Mouse (Mus musculus) neural tube, embryonic 11.5 days (tissue): Measurements from ENCODE around the gene Igf2bp1. TPM values are rescaled to one million over a fixed set of nuclear protein-coding genes. Genes with fewer than 3 reads are reported as not detected.
A peak's percentile ranks its signal among the peaks of the same experiment; 100 is the strongest.

Experiments
- ATAC-seq: fragments of 200-750 bp; cut with Nextera tagmentation; 2 replicates; pipeline ENCODE4 v1.8.0; 2017; ENCODE audit warnings: moderate number of reproducible peaks, mild to moderate bottlenecking, moderate TSS enrichment, moderate library complexity; ENCODE audit not compliant: insufficient read depth, low FRiP score, low TSS enrichment
- DNase-seq: peaks from one replicate; pipeline ENCODE4 v3.0.0-alpha.2; 2015; ENCODE audit warnings: low spot score
- H3K27ac ChIP-seq: fragments of 300-500 bp; sonication (generic); 2 replicates; pipeline ENCODE4 v1.5.1; 2014; ENCODE audit warnings: low read depth, mild to moderate bottlenecking, low read length
- H3K27me3 ChIP-seq: fragments of 300-500 bp; sonication (generic); 2 replicates; pipeline ENCODE4 v1.6.1; 2014; ENCODE audit warnings: mild to moderate bottlenecking, low read length, mixed read lengths; ENCODE audit not compliant: control insufficient read depth, insufficient read depth
- H3K36me3 ChIP-seq: fragments of 300-500 bp; sonication (generic); 2 replicates; pipeline ENCODE4 v1.6.1; 2014; ENCODE audit warnings: mild to moderate bottlenecking, low read length, moderate library complexity, mixed read lengths; ENCODE audit not compliant: control insufficient read depth, insufficient read depth
- H3K4me1 ChIP-seq: fragments of 300-500 bp; sonication (generic); 2 replicates; pipeline ENCODE4 v1.6.1; 2014; ENCODE audit warnings: low read length, mixed read lengths; ENCODE audit not compliant: control insufficient read depth, insufficient read depth
- H3K4me2 ChIP-seq: fragments of 300-500 bp; sonication (generic); 2 replicates; pipeline ENCODE4 v1.6.1; 2014; ENCODE audit warnings: low read depth, mild to moderate bottlenecking, moderate library complexity
- H3K4me3 ChIP-seq: fragments of 300-500 bp; sonication (generic); 2 replicates; pipeline ENCODE4 v1.5.1; 2014; ENCODE audit warnings: low read depth, low read length
- H3K9ac ChIP-seq: fragments of 300-500 bp; sonication (generic); 2 replicates; pipeline ENCODE4 v1.6.1; 2014; ENCODE audit warnings: mild to moderate bottlenecking, low read length
- H3K9me3 ChIP-seq: fragments of 300-500 bp; sonication (generic); 2 replicates; pipeline ENCODE4 v1.6.1; 2016; ENCODE audit warnings: low read length; ENCODE audit not compliant: control insufficient read depth
- WGBS: fragments of 180-500 bp; shearing (Covaris S2); extraction: QIAGEN DNeasy Blood & Tissue Kit; methylation state at CpG from one replicate; pipeline ENCODE4 v1.1.7; 2014; 5-methylcytosine and 5-hydroxymethylcytosine counted together
- polyA plus RNA-seq: library from polyadenylated mRNA; unstranded; fragments of >200 nt; fragmentation: Nextera tagmentation; extraction: Ambion mirVana; gene quantifications from 2 replicates; pipeline ENCODE4 v1.2.1, GENCODE M21; 2014

Igf2bp1 gene
- polyA plus RNA-seq, 1 experiment from 2014 or later, result 84.4 TPM

DNA sequence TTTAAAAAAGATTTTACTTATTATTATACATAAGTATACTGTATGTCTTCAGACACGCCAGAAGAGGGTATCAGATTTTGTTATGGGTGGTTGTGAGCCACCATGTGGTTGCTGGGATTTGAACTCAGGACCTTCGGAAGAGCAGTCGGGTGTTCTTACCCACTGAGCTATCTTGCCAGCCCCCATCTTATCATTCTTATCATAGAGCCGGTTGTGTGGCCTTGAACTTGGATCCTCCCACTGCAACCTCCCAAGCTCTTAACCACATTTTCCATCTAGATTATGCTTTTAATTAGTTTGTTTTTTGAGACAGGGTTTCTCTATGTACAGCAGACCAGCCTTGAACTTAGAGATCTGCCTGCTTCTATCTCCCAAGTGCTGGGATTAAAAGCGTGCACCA, 31.8 kb upstream of the Igf2bp1 start:
- Histone ChIP-seq H3K9me3 (no peaks in the 10 kb centered on the region), H3K27me3 (no peaks in the 10 kb centered on the region), H3K4me1 (peaks cover 8% of the 10 kb centered on the region), H3K4me3 (no peak overlapping the region), H3K4me2 (no peak overlapping the region), H3K27ac (no peak overlapping the region), H3K9ac (no peak overlapping the region), H3K36me3 (peaks cover 5% of the 10 kb centered on the region; the same call in 1 of the 2 replicates)
- 93% methylated on average over 5 of the region's 5 CpGs for WGBS
- DNase-seq (no peak), ATAC-seq (no peak)

DNA sequence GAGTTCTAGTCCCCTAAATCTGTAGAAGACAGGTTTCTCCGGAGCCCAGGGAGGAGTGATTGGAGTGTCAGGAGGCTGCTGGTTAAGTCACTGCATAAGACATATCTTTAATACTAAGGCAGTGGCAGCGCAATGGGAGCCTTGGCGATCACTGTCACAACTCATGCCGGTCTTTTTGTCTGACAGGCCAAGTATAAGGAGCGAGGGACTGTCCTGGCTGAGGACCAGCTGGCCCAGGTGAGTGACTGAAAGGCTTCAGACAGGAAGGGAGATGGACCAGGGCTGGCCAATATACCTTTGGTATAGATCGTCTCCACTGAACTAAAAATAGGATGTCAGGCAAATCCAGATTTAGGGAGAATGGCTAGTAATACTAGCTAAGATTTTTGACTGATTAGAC, 29.4 kb upstream of the Igf2bp1 start:
- H3K27ac ChIP-seq, result no peak overlapping the region
- peak overlapping the region; percentile 93 for H3K4me2 ChIP-seq
- peaks cover 8% of the 10 kb centered on the region for H3K4me1 ChIP-seq
- peak overlapping the region; percentile 91 for H3K4me3 ChIP-seq
- no peaks in the 10 kb centered on the region for H3K27me3 ChIP-seq
- peak overlapping the region; percentile 81 for H3K9ac ChIP-seq
- peaks cover 3% of the 10 kb centered on the region; the same call in 1 of the 2 replicates for H3K36me3 ChIP-seq
- no peaks in the 10 kb centered on the region for H3K9me3 ChIP-seq
- DNase-seq, result no peak
- ATAC-seq, result no peak
- WGBS, result 9% methylated on average over 6 of the region's 6 CpGs

DNA sequence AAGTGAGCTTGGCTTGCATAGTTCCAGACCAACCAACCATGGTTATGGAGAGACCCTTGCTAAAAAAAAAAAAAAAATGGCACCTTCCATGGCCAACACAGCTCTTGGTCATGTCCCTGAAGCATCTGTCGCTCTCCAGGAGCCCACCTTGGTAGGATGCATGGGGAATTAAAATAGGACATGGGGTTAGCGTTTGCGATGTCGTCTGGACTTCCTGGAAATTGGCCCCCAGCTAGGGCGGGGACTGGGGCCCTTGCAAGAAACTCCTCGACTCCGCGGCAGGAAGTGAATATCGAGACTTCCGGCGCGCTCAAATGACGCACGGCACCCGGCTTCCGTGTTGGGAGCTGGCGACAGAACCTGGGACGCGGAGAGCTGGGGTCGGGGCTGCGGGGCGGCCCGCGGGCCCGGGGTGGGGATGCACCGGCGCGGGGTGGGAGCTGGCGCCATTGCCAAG, 28.9 kb upstream of the Igf2bp1 start, which contains the start of gene Snf8:
TSS of gene Snf8 (plus strand) at position 290 of the 457 bp plus-strand sequence.
- Histone ChIP-seq H3K9ac (peak within 1 kb of the TSS; percentile 81), H3K9me3 (no peaks in the 10 kb centered on the region), H3K27ac (0 out of 2 replicates have a peak within 1 kb of the TSS, but pooled peaks have one; percentile 35), H3K4me1 (peaks cover 8% of the 10 kb centered on the region), H3K4me3 (peak within 1 kb of the TSS; percentile 91), H3K27me3 (no peaks in the 10 kb centered on the region), H3K4me2 (peak within 1 kb of the TSS; percentile 93), H3K36me3 (peaks cover 3% of the 10 kb centered on the region; the same call in 1 of the 2 replicates)
- ATAC-seq (peak; percentile 60), DNase-seq (peak; percentile 96)
- under 1% methylated on average over 29 of the region's 29 CpGs for WGBS

DNA sequence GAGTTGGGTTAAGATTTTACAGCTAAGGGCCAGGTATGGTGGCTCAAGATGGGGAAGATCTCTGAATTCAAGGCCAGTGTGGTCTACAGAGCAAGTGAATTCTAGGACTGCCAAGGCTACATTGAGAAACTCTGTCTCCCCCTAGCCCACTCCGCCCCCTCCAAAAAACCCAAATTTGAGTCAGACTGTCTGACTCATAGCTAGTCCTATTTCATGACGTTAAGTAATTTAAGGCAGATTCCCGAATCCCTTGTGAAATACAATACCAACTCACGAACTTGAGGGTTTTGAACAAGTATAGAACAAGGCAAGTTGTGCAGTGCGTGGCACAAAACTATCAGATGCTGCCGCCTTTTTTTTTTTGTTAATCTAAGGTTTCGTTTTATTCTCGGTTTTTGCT, 28.4 kb upstream of the Igf2bp1 start:
- peaks cover 8% of the 10 kb centered on the region for H3K4me1 ChIP-seq
- DNase-seq (no peak), ATAC-seq (no peak)
- H3K4me3 ChIP-seq, result peak overlapping the region; percentile 91
- H3K9me3 ChIP-seq, result no peaks in the 10 kb centered on the region
- 52% methylated on average over 8 of the region's 8 CpGs for WGBS
- peak overlapping the region; percentile 93 for H3K4me2 ChIP-seq
- H3K27me3 ChIP-seq, result no peaks in the 10 kb centered on the region
- H3K36me3 ChIP-seq, result peaks cover 3% of the 10 kb centered on the region; the same call in 1 of the 2 replicates
- no peak overlapping the region for H3K27ac ChIP-seq
- H3K9ac ChIP-seq, result peak overlapping the region; percentile 81

DNA sequence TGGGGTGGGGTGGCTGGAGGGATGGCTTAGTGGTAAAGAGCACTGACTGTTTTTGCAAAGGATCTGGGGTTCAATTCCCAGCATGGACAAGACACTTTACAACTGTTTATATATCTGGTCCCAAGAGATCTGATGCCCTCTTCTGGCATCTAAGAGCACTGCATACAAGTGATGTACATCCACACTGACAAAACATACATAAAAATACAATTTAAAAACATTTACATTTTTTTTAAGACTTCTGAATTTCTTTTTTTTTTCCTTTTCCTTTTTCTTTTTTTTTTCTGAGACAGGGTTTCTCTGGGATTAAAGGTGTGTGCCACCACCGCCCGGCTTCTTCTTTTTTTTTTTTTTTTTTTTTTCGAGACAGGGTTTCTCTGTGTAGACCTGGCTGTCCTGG, 27.5 kb upstream of the Igf2bp1 start:
- Histone ChIP-seq H3K27me3 (no peaks in the 10 kb centered on the region), H3K9me3 (no peaks in the 10 kb centered on the region), H3K9ac (no peak overlapping the region), H3K27ac (no peak overlapping the region), H3K4me1 (peaks cover 8% of the 10 kb centered on the region), H3K4me3 (no peak overlapping the region), H3K4me2 (no peak overlapping the region), H3K36me3 (peaks cover 3% of the 10 kb centered on the region; the same call in 1 of the 2 replicates)
- WGBS, result 84% methylated on average over 3 of the region's 3 CpGs
- DNase-seq (no peak), ATAC-seq (no peak)

DNA sequence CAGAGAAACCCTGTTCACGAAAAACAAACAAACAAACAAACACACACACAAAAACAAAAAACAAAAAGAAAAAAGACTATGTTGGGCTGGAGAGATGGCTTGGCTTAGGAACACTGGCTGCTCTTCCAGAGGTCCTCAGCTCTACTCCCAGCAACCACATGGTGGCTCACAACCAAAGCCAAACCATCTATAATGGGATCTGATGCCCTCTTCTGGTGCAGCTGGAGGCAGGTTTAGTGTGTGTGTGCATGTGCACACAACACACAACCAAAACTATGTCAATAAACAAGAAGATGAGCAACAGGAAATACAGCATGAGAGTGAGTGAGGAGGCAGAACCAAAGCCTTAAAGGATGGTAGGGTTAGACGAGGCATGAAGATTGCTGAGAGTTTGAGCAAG, 26.0 kb upstream of the Igf2bp1 start:
- Histone ChIP-seq H3K27me3 (no peaks in the 10 kb centered on the region), H3K9me3 (no peaks in the 10 kb centered on the region), H3K4me2 (no peak overlapping the region), H3K36me3 (no peaks in the 10 kb centered on the region), H3K9ac (no peak overlapping the region), H3K27ac (no peak overlapping the region), H3K4me3 (no peak overlapping the region), H3K4me1 (peaks cover 8% of the 10 kb centered on the region)
- 72% methylated on average over 2 of the region's 2 CpGs for WGBS
- ATAC-seq (no peak), DNase-seq (no peak)

DNA sequence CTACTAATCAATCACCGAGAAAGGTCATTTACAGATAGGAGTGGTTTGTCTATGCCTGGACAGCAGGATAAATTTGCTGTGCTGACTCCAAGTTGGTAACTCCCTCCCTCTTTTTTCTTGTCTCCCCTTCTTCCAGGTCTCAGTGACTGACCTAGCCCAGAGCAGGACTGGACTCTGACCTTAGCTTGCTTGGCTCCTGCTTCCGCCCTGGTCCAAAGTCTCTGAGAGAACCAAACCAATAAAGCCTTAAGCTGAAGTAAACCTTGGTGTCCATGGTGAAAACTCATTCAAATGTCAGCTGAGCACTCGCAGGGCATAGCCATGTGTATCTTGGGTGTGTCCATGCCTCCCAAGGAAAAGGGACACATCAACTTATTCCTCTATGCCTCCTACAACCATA, 24.8 kb upstream of the Igf2bp1 start:
- Histone ChIP-seq H3K9ac (no peak overlapping the region), H3K4me3 (no peak overlapping the region), H3K4me1 (peaks cover 8% of the 10 kb centered on the region), H3K36me3 (no peaks in the 10 kb centered on the region), H3K9me3 (no peaks in the 10 kb centered on the region), H3K27ac (no peak overlapping the region), H3K4me2 (no peak overlapping the region), H3K27me3 (no peaks in the 10 kb centered on the region)
- no peak for ATAC-seq
- DNase-seq, result no peak
- WGBS, result 85% methylated on average over 3 of the region's 3 CpGs

DNA sequence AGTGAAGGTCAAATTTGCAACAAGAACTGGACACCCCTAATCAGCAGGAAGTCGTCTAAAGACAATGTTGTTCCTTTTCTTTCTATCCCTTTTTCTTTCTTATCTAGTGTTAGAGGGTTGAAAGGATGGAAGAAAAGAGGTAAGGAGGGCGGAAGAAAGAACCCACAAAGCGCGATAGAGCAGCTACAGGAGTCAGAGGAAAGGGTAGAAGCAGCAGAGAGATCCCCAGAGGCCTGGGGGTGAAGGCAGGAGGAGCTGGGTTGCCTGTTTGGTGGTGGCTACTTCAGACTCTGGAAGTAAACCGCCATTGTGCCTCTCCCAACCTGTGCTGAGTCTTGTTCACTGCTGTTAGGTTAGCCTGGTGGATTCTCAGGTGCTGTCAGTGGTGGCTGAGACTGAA, 22.4 kb upstream of the Igf2bp1 start:
- H3K4me3 ChIP-seq, result no peak overlapping the region
- no peak overlapping the region for H3K4me2 ChIP-seq
- no peaks in the 10 kb centered on the region for H3K36me3 ChIP-seq
- H3K9ac ChIP-seq, result no peak overlapping the region
- no peak for ATAC-seq
- DNase-seq, result no peak
- no peak overlapping the region for H3K27ac ChIP-seq
- H3K9me3 ChIP-seq, result no peaks in the 10 kb centered on the region
- H3K27me3 ChIP-seq, result no peaks in the 10 kb centered on the region
- no peaks in the 10 kb centered on the region for H3K4me1 ChIP-seq
- WGBS, result 66% methylated on average over 5 of the region's 5 CpGs

DNA sequence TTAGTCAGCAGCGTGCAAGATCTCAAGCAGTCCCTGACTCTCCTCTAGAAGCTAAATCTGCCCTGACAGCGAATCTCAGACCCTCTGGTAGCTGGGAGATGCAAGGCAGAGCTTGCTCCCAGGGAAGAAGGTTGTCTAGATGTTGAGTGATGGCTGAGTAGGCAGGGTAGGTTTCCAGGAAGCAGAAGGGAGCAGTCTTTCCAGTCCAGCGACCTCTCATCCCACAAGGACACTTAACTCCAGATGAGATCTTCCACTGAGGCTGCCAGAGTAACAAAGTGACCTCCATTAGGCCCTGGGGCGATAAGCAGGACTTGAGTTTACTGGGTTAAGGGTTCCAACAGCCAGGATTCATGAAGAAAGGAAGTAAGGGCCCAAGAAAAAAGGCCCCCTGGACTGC, 14.9 kb upstream of the Igf2bp1 start:
- no peak overlapping the region for H3K27ac ChIP-seq
- DNase-seq (no peak), ATAC-seq (no peak)
- no peak overlapping the region for H3K4me3 ChIP-seq
- WGBS, result 77% methylated on average over 4 of the region's 4 CpGs
- no peaks in the 10 kb centered on the region for H3K36me3 ChIP-seq
- no peaks in the 10 kb centered on the region for H3K27me3 ChIP-seq
- no peaks in the 10 kb centered on the region for H3K9me3 ChIP-seq
- H3K9ac ChIP-seq, result no peak overlapping the region
- H3K4me1 ChIP-seq, result no peaks in the 10 kb centered on the region
- H3K4me2 ChIP-seq, result no peak overlapping the region
